Mouse (Mus musculus) forebrain, embryonic 15.5 days (tissue): Measurements from ENCODE around the gene Atg10. TPM values are rescaled to one million over a fixed set of nuclear protein-coding genes. Genes with fewer than 3 reads are reported as not detected.

ENCODE experiments used
- ATAC-seq: fragments of 200-750 bp; cut with Nextera tagmentation; replicated peaks from 2 replicates; pipeline ENCODE4 v1.8.0; 2017; ENCODE audit warnings: mild to moderate bottlenecking, moderate TSS enrichment, moderate library complexity
- H3K27ac ChIP-seq: fragments of 300-500 bp; sonication (generic); replicated peaks from 2 replicates; pipeline ENCODE4 v1.5.1; 2015; ENCODE audit warnings: mild to moderate bottlenecking, inconsistent platforms
- H3K27me3 ChIP-seq: fragments of 300-500 bp; sonication (generic); 2 replicates; pipeline ENCODE4 v1.6.1; 2015; ENCODE audit warnings: inconsistent platforms
- H3K36me3 ChIP-seq: fragments of 300-500 bp; sonication (generic); 2 replicates; pipeline ENCODE4 v1.6.1; 2015; ENCODE audit warnings: mild to moderate bottlenecking, inconsistent platforms
- H3K4me1 ChIP-seq: fragments of 300-500 bp; sonication (generic); 2 replicates; pipeline ENCODE4 v1.6.1; 2015; ENCODE audit warnings: inconsistent platforms
- H3K4me2 ChIP-seq: fragments of 300-500 bp; sonication (generic); replicated peaks from 2 replicates; pipeline ENCODE4 v1.6.1; 2015; ENCODE audit warnings: mild to moderate bottlenecking, inconsistent platforms
- H3K4me3 ChIP-seq: fragments of 300-500 bp; sonication (generic); 2 replicates; pipeline ENCODE4 v1.5.1; 2015; ENCODE audit warnings: mild to moderate bottlenecking, inconsistent platforms
- H3K9ac ChIP-seq: fragments of 300-500 bp; sonication (generic); replicated peaks from 2 replicates; pipeline ENCODE4 v1.6.1; 2015; ENCODE audit warnings: mild to moderate bottlenecking, inconsistent platforms
- H3K9me3 ChIP-seq: fragments of 300-500 bp; sonication (generic); 2 replicates; pipeline ENCODE4 v1.6.1; 2016; ENCODE audit warnings: inconsistent platforms
- WGBS: fragments of 180-500 bp; shearing (Covaris S2); methylation state at CpG from one replicate; pipeline ENCODE4 v1.1.7; 2015; ENCODE audit warnings: mixed read lengths; 5-methylcytosine and 5-hydroxymethylcytosine counted together
- polyA plus RNA-seq: library from polyadenylated mRNA; unstranded; fragments of >200 nt; fragmentation: Nextera tagmentation; extraction: Ambion mirVana; gene quantifications from 2 replicates; pipeline ENCODE4 v1.2.1, GENCODE M21; 2015

The Atg10 gene
- polyA plus RNA-seq, 1 experiment from 2014 or later = 16.3 TPM

GRCm38 (mm10) chr13:90984073-90984472, 239.7 kb downstream of the Atg10 start:
- ATAC-seq = no peak
- H3K4me1 ChIP-seq = no peaks in the 10 kb centered on the region
- no peak overlapping the region for H3K4me3 ChIP-seq
- H3K36me3 ChIP-seq = no peaks in the 10 kb centered on the region
- H3K4me2 ChIP-seq = no peak overlapping the region
- no peak overlapping the region for H3K9ac ChIP-seq
- no peaks in the 10 kb centered on the region for H3K27me3 ChIP-seq
- H3K27ac ChIP-seq = no peak overlapping the region
- 96% methylated on average over 2 of the region's 2 CpGs for WGBS
- no peaks in the 10 kb centered on the region for H3K9me3 ChIP-seq

- no peak overlapping the region for H3K9ac ChIP-seq
- WGBS = 94% methylated on average over 1 of the region's 1 CpGs
- no peak overlapping the region for H3K27ac ChIP-seq
- no peak for ATAC-seq
- no peaks in the 10 kb centered on the region for H3K4me1 ChIP-seq
- no peaks in the 10 kb centered on the region for H3K9me3 ChIP-seq
- H3K36me3 ChIP-seq = no peaks in the 10 kb centered on the region
- no peak overlapping the region for H3K4me3 ChIP-seq
- H3K4me2 ChIP-seq = no peak overlapping the region
- H3K27me3 ChIP-seq = no peaks in the 10 kb centered on the region
These were observed 242.0 kb downstream of the Atg10 start for GRCm38 (mm10) chr13:90981798-90982197.

- H3K27ac ChIP-seq = no peak overlapping the region
- no peaks in the 10 kb centered on the region for H3K36me3 ChIP-seq
- H3K4me3 ChIP-seq = no peak overlapping the region
- H3K4me1 ChIP-seq = no peaks in the 10 kb centered on the region
- WGBS = 88% methylated on average over 6 of the region's 6 CpGs
- ATAC-seq = no peak
- no peaks in the 10 kb centered on the region for H3K27me3 ChIP-seq
- no peak overlapping the region for H3K9ac ChIP-seq
- no peak overlapping the region for H3K4me2 ChIP-seq
- no peaks in the 10 kb centered on the region for H3K9me3 ChIP-seq
These were observed 242.7 kb downstream of the Atg10 start for GRCm38 (mm10) chr13:90980878-90981674.

GRCm38 (mm10) chr13:90977057-90977456, 246.7 kb downstream of the Atg10 start:
- Histone ChIP-seq H3K4me3 (no peak overlapping the region), H3K9me3 (no peaks in the 10 kb centered on the region), H3K4me1 (peaks cover 18% of the 10 kb centered on the region), H3K9ac (no peak overlapping the region), H3K27ac (no peak overlapping the region), H3K27me3 (no peaks in the 10 kb centered on the region), H3K36me3 (no peaks in the 10 kb centered on the region), H3K4me2 (no peak overlapping the region)
- WGBS = 78% methylated on average over 3 of the region's 3 CpGs
- no peak for ATAC-seq

DNA sequence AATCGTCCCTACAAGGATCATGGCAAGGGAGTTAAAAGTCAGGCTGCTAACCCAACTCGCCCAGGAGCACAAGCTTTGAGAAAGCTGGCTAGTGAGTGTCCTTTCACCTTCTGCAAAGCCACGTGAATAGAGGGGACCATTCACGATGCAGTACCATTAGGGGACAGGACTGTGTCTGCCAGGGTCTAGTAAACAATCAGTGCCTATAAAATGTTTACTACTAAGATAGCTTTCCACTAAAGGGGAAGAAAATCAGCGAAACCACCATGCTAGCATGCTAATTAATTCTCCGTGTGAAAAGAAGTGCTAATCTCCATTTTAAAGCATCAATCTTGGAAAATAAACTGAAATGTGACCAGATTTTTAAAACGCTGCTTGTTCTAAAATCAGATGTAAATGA, 250.4 kb downstream of the Atg10 start:
- Histone ChIP-seq H3K4me2 (no peak overlapping the region), H3K4me1 (peaks cover 18% of the 10 kb centered on the region), H3K27ac (peak overlapping the region; percentile 81), H3K27me3 (no peaks in the 10 kb centered on the region), H3K4me3 (no peak overlapping the region), H3K9ac (no peak overlapping the region), H3K9me3 (no peaks in the 10 kb centered on the region), H3K36me3 (no peaks in the 10 kb centered on the region)
- WGBS = 9% methylated on average over 7 of the region's 7 CpGs
- ATAC-seq = peak; percentile 62

DNA sequence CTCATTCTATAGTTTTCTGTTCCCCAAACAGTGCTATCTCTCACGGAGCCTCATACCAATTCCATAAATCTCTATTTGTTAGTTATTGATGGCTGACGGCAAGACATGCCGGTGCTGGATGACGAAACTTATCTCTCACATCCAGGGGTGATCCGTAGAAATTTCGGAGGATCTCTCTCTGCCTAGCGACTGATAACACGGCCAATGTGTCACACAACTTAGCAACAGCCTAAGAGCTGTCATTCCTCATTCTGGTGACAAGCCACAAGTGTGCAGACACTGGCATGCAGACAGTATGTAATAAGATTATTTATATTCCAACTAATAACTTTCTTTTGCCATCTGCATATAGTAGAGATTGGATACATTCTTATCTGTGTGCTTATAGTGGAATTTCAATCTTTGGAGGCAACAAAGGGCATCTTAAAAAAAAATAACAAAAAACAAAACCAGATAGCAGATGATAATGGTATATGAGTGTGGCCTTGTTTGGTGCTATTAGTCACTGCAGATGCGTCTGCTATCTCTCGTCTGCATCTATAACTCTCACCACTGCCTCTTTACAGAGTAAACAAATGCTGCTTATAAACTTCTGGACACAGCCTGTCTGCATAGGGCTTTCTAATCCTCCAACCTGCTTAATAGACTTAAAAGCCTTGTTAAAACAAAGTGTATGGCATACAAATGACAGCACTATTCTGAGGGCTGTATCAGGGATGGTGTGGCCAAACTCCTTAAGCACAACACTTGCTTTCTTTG, 253.3 kb downstream of the Atg10 start:
- Histone ChIP-seq H3K4me2 (no peak overlapping the region), H3K4me3 (no peak overlapping the region), H3K9ac (no peak overlapping the region), H3K4me1 (peaks cover 18% of the 10 kb centered on the region), H3K9me3 (no peaks in the 10 kb centered on the region), H3K36me3 (no peaks in the 10 kb centered on the region), H3K27ac (no peak overlapping the region), H3K27me3 (no peaks in the 10 kb centered on the region)
- ATAC-seq = no peak
- 85% methylated on average over 10 of the region's 10 CpGs for WGBS

DNA sequence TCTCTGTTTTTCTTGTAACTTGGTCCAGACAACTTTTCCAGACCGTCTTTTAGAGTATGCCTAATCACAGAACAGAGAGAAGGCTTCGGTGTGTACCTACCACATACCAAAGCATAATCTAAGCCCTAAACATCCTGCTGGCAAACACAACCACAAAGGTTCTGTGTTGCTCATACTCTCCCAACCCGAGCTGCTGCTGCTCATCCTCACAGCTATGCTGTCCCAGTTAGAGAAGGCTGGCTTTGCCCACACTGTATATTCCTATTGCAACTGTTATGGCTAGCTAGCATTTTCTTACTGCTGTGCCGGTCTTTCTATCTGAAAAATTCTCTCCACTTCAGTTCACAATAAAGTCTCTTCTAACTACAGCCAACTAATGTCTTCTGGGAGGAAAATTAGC, 254.8 kb downstream of the Atg10 start:
- Histone ChIP-seq H3K9ac (no peak overlapping the region), H3K4me3 (no peak overlapping the region), H3K36me3 (no peaks in the 10 kb centered on the region), H3K4me2 (no peak overlapping the region), H3K27ac (no peak overlapping the region), H3K27me3 (no peaks in the 10 kb centered on the region), H3K4me1 (peaks cover 10% of the 10 kb centered on the region), H3K9me3 (no peaks in the 10 kb centered on the region)
- no peak for ATAC-seq
- WGBS = 80% methylated on average over 4 of the region's 4 CpGs

GRCm38 (mm10) chr13:90967422-90967821, 256.3 kb downstream of the Atg10 start:
- peak; percentile 95 for ATAC-seq
- Histone ChIP-seq H3K9me3 (no peaks in the 10 kb centered on the region), H3K27ac (no peak overlapping the region), H3K9ac (no peak overlapping the region), H3K36me3 (no peaks in the 10 kb centered on the region), H3K4me3 (no peak overlapping the region), H3K4me1 (peaks cover 10% of the 10 kb centered on the region), H3K4me2 (no peak overlapping the region), H3K27me3 (no peaks in the 10 kb centered on the region)
- 3% methylated on average over 4 of the region's 4 CpGs for whole genome bisulfite sequencing

DNA sequence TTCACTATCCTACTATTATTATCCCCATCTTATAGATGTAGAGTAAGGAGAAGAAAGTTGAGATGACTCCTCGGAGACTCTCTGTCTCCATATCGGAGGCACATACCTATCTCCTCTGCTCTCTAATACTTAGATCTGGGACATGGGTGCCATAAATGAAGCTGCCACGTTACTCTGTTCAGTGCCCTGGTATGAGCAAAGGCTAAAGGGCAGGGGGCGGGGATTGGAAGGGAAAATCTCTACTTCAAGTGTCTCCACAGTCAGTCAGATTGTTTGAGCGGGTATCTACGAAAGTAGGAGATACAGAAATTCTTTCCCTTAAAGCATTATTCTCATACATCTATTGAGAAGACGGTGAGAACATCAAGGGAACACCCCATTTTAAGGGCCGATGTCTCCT, 257.8 kb downstream of the Atg10 start:
- no peak overlapping the region for H3K4me3 ChIP-seq
- H3K4me2 ChIP-seq = no peak overlapping the region
- no peaks in the 10 kb centered on the region for H3K9me3 ChIP-seq
- WGBS = 82% methylated on average over 8 of the region's 8 CpGs
- H3K27ac ChIP-seq = no peak overlapping the region
- H3K27me3 ChIP-seq = no peaks in the 10 kb centered on the region
- ATAC-seq = no peak
- H3K9ac ChIP-seq = no peak overlapping the region
- H3K4me1 ChIP-seq = peaks cover 15% of the 10 kb centered on the region
- H3K36me3 ChIP-seq = no peaks in the 10 kb centered on the region

DNA sequence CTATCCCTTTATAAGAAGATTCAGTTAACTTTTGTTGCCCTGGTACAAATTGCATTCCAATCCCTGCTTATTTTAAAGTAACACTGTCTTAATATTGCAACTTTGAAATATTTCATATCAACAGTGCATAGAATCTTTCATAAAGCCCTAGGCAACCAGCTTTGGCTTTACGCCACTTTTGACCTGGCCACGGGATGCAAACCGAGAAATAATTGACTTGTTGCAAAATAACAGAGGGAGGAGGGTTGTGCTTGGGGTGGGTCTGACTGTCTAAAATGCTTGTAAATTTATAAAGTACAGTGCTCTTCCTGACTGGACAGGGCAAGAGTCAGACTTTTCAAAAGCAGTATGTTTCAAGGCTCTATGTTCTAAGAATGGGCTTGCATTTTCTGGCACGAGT, 259.3 kb downstream of the Atg10 start:
- H3K36me3 ChIP-seq = no peaks in the 10 kb centered on the region
- no peaks in the 10 kb centered on the region for H3K9me3 ChIP-seq
- no peak overlapping the region for H3K9ac ChIP-seq
- no peak overlapping the region for H3K4me3 ChIP-seq
- WGBS = 86% methylated on average over 4 of the region's 4 CpGs
- H3K4me2 ChIP-seq = no peak overlapping the region
- H3K27me3 ChIP-seq = no peaks in the 10 kb centered on the region
- ATAC-seq = no peak
- peaks cover 15% of the 10 kb centered on the region for H3K4me1 ChIP-seq
- H3K27ac ChIP-seq = no peak overlapping the region

DNA sequence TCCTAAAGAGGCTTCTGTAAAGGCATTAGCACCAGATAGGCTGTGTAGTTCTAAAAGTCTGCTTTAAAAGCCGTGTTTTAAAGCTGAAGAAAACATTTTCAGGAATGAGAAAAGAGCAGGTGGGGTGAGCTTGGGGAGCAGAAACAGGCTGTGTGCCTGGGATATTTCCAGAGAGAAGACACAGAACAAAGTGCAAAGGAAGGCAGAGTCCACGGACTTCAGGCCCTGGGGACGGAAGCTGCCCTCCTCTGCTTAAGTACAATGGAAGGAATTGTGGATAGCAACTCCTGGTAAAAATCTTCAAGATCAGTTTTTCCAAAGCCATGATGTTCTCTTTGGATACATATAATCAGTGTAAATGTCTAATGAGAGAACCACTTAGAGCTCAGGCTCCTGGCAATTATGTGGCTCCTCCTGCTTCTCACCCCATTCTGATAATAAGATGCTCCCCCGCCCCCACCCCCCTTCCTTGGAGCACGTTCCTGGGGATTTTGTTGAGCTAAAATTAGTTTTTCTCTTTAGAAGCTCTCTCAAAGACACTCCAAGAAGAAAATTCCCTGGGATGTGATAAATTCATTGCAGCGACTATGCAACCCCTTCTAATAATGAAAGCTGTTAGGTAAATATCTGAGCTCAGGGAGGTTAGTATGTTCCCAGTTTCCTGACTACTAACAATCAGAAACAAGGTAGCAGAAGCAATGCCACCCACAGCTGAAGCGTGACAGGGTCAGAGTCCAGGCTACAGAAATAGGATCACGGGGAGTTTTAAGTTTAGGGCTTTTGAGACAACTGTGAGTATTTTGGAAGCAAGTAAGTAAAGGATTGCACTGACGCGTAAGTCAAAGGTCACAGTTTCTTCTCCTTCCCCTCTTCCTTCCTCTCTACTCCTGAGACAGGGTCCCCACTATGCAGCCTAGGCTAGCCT, 260.7 kb downstream of the Atg10 start:
- ATAC-seq = no peak
- H3K9me3 ChIP-seq = no peaks in the 10 kb centered on the region
- H3K36me3 ChIP-seq = no peaks in the 10 kb centered on the region
- no peak overlapping the region for H3K27ac ChIP-seq
- no peak overlapping the region for H3K4me2 ChIP-seq
- no peak overlapping the region for H3K4me3 ChIP-seq
- H3K9ac ChIP-seq = no peak overlapping the region
- peaks cover 20% of the 10 kb centered on the region for H3K4me1 ChIP-seq
- 59% methylated on average over 10 of the region's 10 CpGs for WGBS
- H3K27me3 ChIP-seq = no peaks in the 10 kb centered on the region

- Histone ChIP-seq H3K27me3 (no peaks in the 10 kb centered on the region), H3K36me3 (no peaks in the 10 kb centered on the region), H3K4me2 (no peak overlapping the region), H3K9ac (no peak overlapping the region), H3K4me1 (peaks cover 20% of the 10 kb centered on the region), H3K4me3 (no peak overlapping the region), H3K9me3 (no peaks in the 10 kb centered on the region), H3K27ac (no peak overlapping the region)
- WGBS = 64% methylated on average over 8 of the region's 8 CpGs
- ATAC-seq = no peak
These were observed 263.2 kb downstream of the Atg10 start for GRCm38 (mm10) chr13:90960591-90960990.
